Comparison of ENCODE assay signal across 8 mouse cellular contexts in genomic region chr9:21244428-21245112, GRCm38 (mm10). TPM values are rescaled to one million over a fixed set of nuclear protein-coding genes. Genes with fewer than 3 reads are reported as not detected.
A peak's percentile ranks its signal among the peaks of the same experiment; 100 is the strongest.
DNase-seq lines count a peak whose midpoint lies in the region; ATAC-seq lines count a peak whose summit lies in the region.

No protein-coding gene starts in this region.

- H3K27ac ChIP-seq in kidney, embryonic 16.5 days (ENCODE audit: low read length), result no peak overlapping the region
- peak overlapping the region; percentile 58 for H3K27ac ChIP-seq in hindbrain, embryonic 15.5 days (replicated peaks)

- peak overlapping the region; percentile 54 for H3K9ac ChIP-seq in kidney, embryonic 16.5 days (replicated peaks; ENCODE audit: low read length)
- H3K9ac ChIP-seq in hindbrain, embryonic 15.5 days, result peak overlapping the region; percentile 49

- H3K4me3 ChIP-seq in kidney, embryonic 16.5 days (ENCODE audit: low read length), result peak overlapping the region; percentile 53
- peak overlapping the region; percentile 47 for H3K4me3 ChIP-seq in hindbrain, embryonic 15.5 days

- WGBS in kidney, embryonic 16.5 days, result under 1% methylated on average over 72 of the region's 72 CpGs
- under 1% methylated on average over 72 of the region's 72 CpGs for WGBS in hindbrain, embryonic 15.5 days

- DNase-seq in kidney, adult 11 months, result no peak
- peak; percentile 27 for DNase-seq in adrenal gland, postnatal 25 days
- peak; percentile 53 for DNase-seq in embryo, embryonic 9.5 days (ENCODE audit: extremely low spot score)
- DNase-seq in gastrocnemius, postnatal 14 days, result no peak

- peaks cover 67% of the 10 kb centered on the region for H3K27me3 ChIP-seq in kidney, embryonic 16.5 days (ENCODE audit: insufficient read depth, low read length)
- H3K27me3 ChIP-seq in hindbrain, embryonic 15.5 days, result peaks cover 67% of the 10 kb centered on the region

- no peaks in the 10 kb centered on the region for H3K36me3 ChIP-seq in kidney, embryonic 16.5 days (ENCODE audit: insufficient read depth, low read length)
- no peaks in the 10 kb centered on the region for H3K36me3 ChIP-seq in hindbrain, embryonic 15.5 days

- peaks cover 26% of the 10 kb centered on the region for H3K4me1 ChIP-seq in kidney, embryonic 16.5 days (ENCODE audit: insufficient read depth, low read length)
- H3K4me1 ChIP-seq in hindbrain, embryonic 15.5 days (replicated peaks), result peaks cover 31% of the 10 kb centered on the region

- peak; percentile 33; the same call in 1 of the 2 replicates for ATAC-seq in kidney, embryonic 16.5 days (ENCODE audit: low FRiP score, low TSS enrichment)
- peak; percentile 66 for ATAC-seq in hindbrain, embryonic 15.5 days (ENCODE audit: low FRiP score, low read depth)
- 0 out of 2 replicates have a peak, but pooled peaks have one; percentile 9 for ATAC-seq in megakaryocyte progenitor cell, adult 5-6 weeks (replicated peaks; ENCODE audit: poor library complexity)
- no peak for ATAC-seq in activated CD4-positive, CD25-positive, alpha-beta regulatory T cell, adult 4 months

- H3K9me3 ChIP-seq in kidney, embryonic 16.5 days (ENCODE audit: low read length), result no peaks in the 10 kb centered on the region
- H3K9me3 ChIP-seq in hindbrain, embryonic 15.5 days, result no peaks in the 10 kb centered on the region

- intact Hi-C loops in gastrocnemius, postnatal 14 days (cut with DNase I; ENCODE audit: low total_unique reads), result no loop called here

- peak overlapping the region; percentile 82 for H3K4me2 ChIP-seq in kidney, embryonic 16.5 days (replicated peaks; ENCODE audit: low read depth, low read length)
- peak overlapping the region; percentile 81 for H3K4me2 ChIP-seq in hindbrain, embryonic 15.5 days

RNA-seq across cellular contexts. Expression of gene S1pr5, which starts 3.7 kb away (rescaled TPM):
- 0.13 and 0.14 TPM in 2 replicates for polyA plus RNA-seq in kidney, embryonic 16.5 days (2015; fragmentation: Nextera tagmentation; extraction: Ambion mirVana)
- 0.88 and 1.3 TPM in 2 replicates for total RNA-seq in adrenal gland, postnatal 25 days (2021)
- 4.1 and 4.6 TPM in 2 replicates for polyA plus RNA-seq in hindbrain, embryonic 15.5 days (2015; fragmentation: Nextera tagmentation; extraction: Ambion mirVana)
- total RNA-seq in megakaryocyte progenitor cell, adult 5-6 weeks (2015), result 0.10 TPM in 1 of 2 replicates, not detected in the other
- 0.29 TPM in 1 of 2 replicates, not detected in the other for total RNA-seq in megakaryocyte progenitor cell, adult 5-6 weeks (2017)
- polyA plus RNA-seq in activated CD4-positive, CD25-positive, alpha-beta regulatory T cell, adult 4 months (2017; shearing (Covaris generic)), result under 1 TPM in 1 of 2 experiments, not detected in 1; 0.34 TPM
- under 1 TPM; 0.10 to 0.27 TPM for total RNA-seq in gastrocnemius, postnatal 14 days (2021)

RNA-seq across cellular contexts. Expression of gene Keap1, which starts 5.4 kb away (rescaled TPM):
- polyA plus RNA-seq in kidney, embryonic 16.5 days (2015; fragmentation: Nextera tagmentation; extraction: Ambion mirVana), result 67.4 and 68.1 TPM in 2 replicates
- total RNA-seq in adrenal gland, postnatal 25 days (2021), result 50.8 and 51.5 TPM in 2 replicates
- polyA plus RNA-seq in hindbrain, embryonic 15.5 days (2015; fragmentation: Nextera tagmentation; extraction: Ambion mirVana), result 66.7 and 68.2 TPM in 2 replicates
- 17.2 and 18.3 TPM in 2 replicates for total RNA-seq in megakaryocyte progenitor cell, adult 5-6 weeks (2015)
- total RNA-seq in megakaryocyte progenitor cell, adult 5-6 weeks (2017), result 35.3 and 38.4 TPM in 2 replicates
- polyA plus RNA-seq in activated CD4-positive, CD25-positive, alpha-beta regulatory T cell, adult 4 months (2017; shearing (Covaris generic)), result 10 to 100 TPM; 16.9 to 30.0 TPM
- 10 to 100 TPM; 53.6 to 55.2 TPM for total RNA-seq in gastrocnemius, postnatal 14 days (2021)

RNA-seq across cellular contexts. Expression of gene Atg4d, which starts 20.5 kb away (rescaled TPM):
- 58.7 and 64.1 TPM in 2 replicates for polyA plus RNA-seq in kidney, embryonic 16.5 days (2015; fragmentation: Nextera tagmentation; extraction: Ambion mirVana)
- total RNA-seq in adrenal gland, postnatal 25 days (2021), result 37.5 and 42.2 TPM in 2 replicates
- 47.6 and 53.7 TPM in 2 replicates for polyA plus RNA-seq in hindbrain, embryonic 15.5 days (2015; fragmentation: Nextera tagmentation; extraction: Ambion mirVana)
- 3.9 and 5.0 TPM in 2 replicates for total RNA-seq in megakaryocyte progenitor cell, adult 5-6 weeks (2015)
- 6.1 and 7.0 TPM in 2 replicates for total RNA-seq in megakaryocyte progenitor cell, adult 5-6 weeks (2017)
- polyA plus RNA-seq in activated CD4-positive, CD25-positive, alpha-beta regulatory T cell, adult 4 months (2017; shearing (Covaris generic)), result 10 to 100 TPM; 24.3 to 26.8 TPM
- total RNA-seq in gastrocnemius, postnatal 14 days (2021), result 10 to 100 TPM; 36.2 to 39.6 TPM

RNA-seq across cellular contexts. Expression of gene Kri1, which starts 43.2 kb away (rescaled TPM):
- polyA plus RNA-seq in kidney, embryonic 16.5 days (2015; fragmentation: Nextera tagmentation; extraction: Ambion mirVana), result 14.6 and 20.0 TPM in 2 replicates
- total RNA-seq in adrenal gland, postnatal 25 days (2021), result 34.7 and 48.1 TPM in 2 replicates
- polyA plus RNA-seq in hindbrain, embryonic 15.5 days (2015; fragmentation: Nextera tagmentation; extraction: Ambion mirVana), result 14.9 and 15.7 TPM in 2 replicates
- 33.8 and 38.8 TPM in 2 replicates for total RNA-seq in megakaryocyte progenitor cell, adult 5-6 weeks (2015)
- total RNA-seq in megakaryocyte progenitor cell, adult 5-6 weeks (2017), result 83.1 and 87.6 TPM in 2 replicates
- 10 to 100 TPM; 20.8 to 26.1 TPM for polyA plus RNA-seq in activated CD4-positive, CD25-positive, alpha-beta regulatory T cell, adult 4 months (2017; shearing (Covaris generic))
- total RNA-seq in gastrocnemius, postnatal 14 days (2021), result 10 to 100 TPM; 10.5 to 11.9 TPM

RNA-seq across cellular contexts. Expression of gene Cdkn2d, which starts 46.6 kb away (rescaled TPM):
- 50.9 and 51.7 TPM in 2 replicates for polyA plus RNA-seq in kidney, embryonic 16.5 days (2015; fragmentation: Nextera tagmentation; extraction: Ambion mirVana)
- 13.5 and 19.9 TPM in 2 replicates for total RNA-seq in adrenal gland, postnatal 25 days (2021)
- 108 and 111 TPM in 2 replicates for polyA plus RNA-seq in hindbrain, embryonic 15.5 days (2015; fragmentation: Nextera tagmentation; extraction: Ambion mirVana)
- total RNA-seq in megakaryocyte progenitor cell, adult 5-6 weeks (2015), result 24.1 and 24.3 TPM in 2 replicates
- total RNA-seq in megakaryocyte progenitor cell, adult 5-6 weeks (2017), result 11.2 and 16.1 TPM in 2 replicates
- polyA plus RNA-seq in activated CD4-positive, CD25-positive, alpha-beta regulatory T cell, adult 4 months (2017; shearing (Covaris generic)), result 100 to 1,000 TPM; 142 to 158 TPM
- 10 to 100 TPM; 12.0 to 13.2 TPM for total RNA-seq in gastrocnemius, postnatal 14 days (2021)

Comparison
In these comparisons a context has a peak if more than half of its experiments do, and no peak if none do; other contexts are left out.
1. DNase-seq: peak in adrenal gland, postnatal 25 days (single experiment) and embryo, embryonic 9.5 days (single experiment); none in kidney, adult 11 months (single experiment) and gastrocnemius, postnatal 14 days (single experiment).